Mouse (Mus musculus) cortical plate, adult 2 months (tissue): ENCODE data around the gene Olfr689. TPM values are rescaled to one million over a fixed set of nuclear protein-coding genes. Genes with fewer than 3 reads are reported as not detected.

Source experiments
- H3K27ac ChIP-seq: fragments of 200-500 bp; 2 replicates; pipeline ENCODE4 v1.5.1; 2012; ENCODE audit warnings: low read length, control low read depth, inconsistent platforms; ENCODE audit not compliant: insufficient read depth
- H3K4me1 ChIP-seq: fragments of 200-500 bp; 2 replicates; pipeline ENCODE4 v1.6.1; 2011; ENCODE audit warnings: low read length; ENCODE audit not compliant: control insufficient read depth, insufficient read depth
- H3K4me3 ChIP-seq: fragments of 200-500 bp; 2 replicates; pipeline ENCODE4 v1.5.1; 2011; ENCODE audit warnings: mild to moderate bottlenecking, low read length, control low read depth; ENCODE audit not compliant: insufficient read depth
- CTCF ChIP-seq: fragments of 200-500 bp; IDR thresholded peaks from 2 replicates; pipeline ENCODE4 v1.5.1; 2011; ENCODE audit warnings: mild to moderate bottlenecking, control low read depth, low read length; ENCODE audit not compliant: insufficient read depth; ENCODE audit errors: extremely low read depth
- POLR2A ChIP-seq: fragments of 200-500 bp; IDR thresholded peaks from 2 replicates; pipeline ENCODE4 v1.6.1; 2011; ENCODE audit warnings: mild to moderate bottlenecking, low read length, control low read depth; ENCODE audit not compliant: insufficient read depth; ENCODE audit errors: extremely low read depth
- polyA plus RNA-seq: library from polyadenylated mRNA; depleted of rRNA; stranded (reverse); fragments of >200 nt; gene quantifications from 2 replicates; pipeline ENCODE4 v1.2.3, GENCODE M21; 2012; rRNA removed

The Olfr689 gene
- polyA plus RNA-seq, 1 experiment, result not detected

DNA sequence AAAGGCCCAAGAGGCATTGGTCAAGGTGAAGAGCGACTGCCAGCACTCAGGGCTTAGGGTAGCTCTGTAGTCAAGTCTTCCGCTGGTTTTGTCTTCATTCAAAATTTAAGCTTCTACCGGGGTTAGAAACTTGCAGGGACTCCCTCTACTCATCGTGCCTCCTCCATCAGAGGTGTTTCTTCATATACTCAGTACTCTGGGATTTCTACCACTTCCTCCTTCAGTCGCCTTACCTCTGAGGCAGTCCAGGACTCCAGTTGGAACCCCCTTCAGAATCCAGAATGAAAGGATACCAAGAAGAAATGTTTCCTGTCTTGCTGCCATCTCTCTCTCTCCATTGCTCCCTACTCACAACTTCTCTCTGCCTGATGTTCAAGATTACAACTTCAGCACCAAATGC lies 56.3 kb downstream of the Olfr689 start:
- TF ChIP-seq POLR2A (no peak), CTCF (no peak)
- Histone ChIP-seq H3K4me1 (no peaks in the 10 kb centered on the region), H3K4me3 (no peak overlapping the region), H3K27ac (no peak overlapping the region)

DNA sequence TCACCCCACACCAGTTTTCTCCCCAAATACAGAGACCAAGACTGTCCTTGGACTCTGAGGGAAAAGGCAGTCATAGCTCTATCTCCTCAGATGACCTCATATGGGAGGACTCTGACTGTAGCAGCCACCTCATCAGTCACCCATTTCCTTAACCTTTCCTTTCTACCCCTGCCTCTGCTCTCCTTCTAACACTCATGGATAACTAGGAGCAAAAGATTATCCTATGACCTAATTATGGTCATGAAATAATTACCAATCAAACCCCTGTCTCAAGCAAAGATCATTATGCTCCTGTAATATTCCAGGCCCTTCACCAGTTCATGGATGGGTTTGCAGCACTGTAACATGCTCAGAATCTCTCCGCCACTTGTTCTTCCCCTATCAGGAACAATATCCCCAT lies 57.0 kb downstream of the Olfr689 start, which contains the start of gene Olfr692:
Olfr692 (plus strand) TSS at position 301 of the 400 bp plus-strand sequence.
- H3K27ac ChIP-seq, result no peak within 1 kb of the TSS
- TF ChIP-seq POLR2A, result no peak
- no peak for TF ChIP-seq CTCF
- H3K4me3 ChIP-seq, result no peak within 1 kb of the TSS
- H3K4me1 ChIP-seq, result no peaks in the 10 kb centered on the region

DNA sequence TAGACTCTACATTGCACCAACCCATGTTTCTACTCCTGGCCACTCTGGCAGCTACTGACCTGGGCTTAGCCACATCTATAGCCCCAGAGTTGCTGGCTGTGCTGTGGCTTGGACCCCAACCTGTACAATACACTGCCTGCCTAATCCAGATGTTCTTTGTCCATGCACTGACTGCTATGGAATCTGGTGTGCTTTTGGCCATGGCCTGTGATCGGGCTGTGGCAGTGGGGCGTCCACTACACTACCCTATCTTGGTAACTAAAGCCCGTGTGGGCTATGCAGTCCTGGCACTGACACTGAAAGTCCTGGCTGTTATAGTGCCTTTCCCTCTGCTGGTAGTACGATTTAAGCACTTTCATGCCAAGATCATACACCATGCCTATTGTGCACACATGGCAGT lies 57.6 kb downstream of the Olfr689 start:
- TF ChIP-seq POLR2A, result no peak
- no peak for TF ChIP-seq CTCF
- H3K27ac ChIP-seq, result no peak overlapping the region

More for the DNA sequence above, 57.6 kb downstream of the Olfr689 start:
- Histone ChIP-seq H3K4me1 (no peaks in the 10 kb centered on the region), H3K4me3 (no peak overlapping the region)

Other genes with a start within 250 kb of the Olfr689 start
- gene Olfr678, start 246.7 kb upstream of the Olfr689 start, polyA plus RNA-seq, result not detected in 2 replicates
- gene Olfr679, start 230.0 kb upstream of the Olfr689 start, polyA plus RNA-seq, result not detected in 2 replicates
- not detected in 2 replicates for gene Olfr680-ps1, start 218.3 kb upstream of the Olfr689 start, polyA plus RNA-seq
- gene Olfr681, start 194.3 kb upstream of the Olfr689 start, polyA plus RNA-seq, result not detected in 2 replicates
- not detected in 2 replicates for gene Olfr683, start 164.2 kb upstream of the Olfr689 start, polyA plus RNA-seq
- not detected in 2 replicates for gene Olfr684, start 147.5 kb upstream of the Olfr689 start, polyA plus RNA-seq
- gene Olfr685, start 125.2 kb upstream of the Olfr689 start, polyA plus RNA-seq, result not detected in 2 replicates
- 0.13 TPM in 1 of 2 replicates, not detected in the other for gene Olfr686, start 103.7 kb upstream of the Olfr689 start, polyA plus RNA-seq
- gene Olfr688, start 23.1 kb upstream of the Olfr689 start, polyA plus RNA-seq, result not detected in 2 replicates
- 0.77 and 0.78 TPM in 2 replicates for gene Olfr690, start 22.9 kb downstream of the Olfr689 start, polyA plus RNA-seq
- gene Olfr691, start 31.1 kb downstream of the Olfr689 start, polyA plus RNA-seq, result 0.72 and 0.88 TPM in 2 replicates
- not detected in 2 replicates for gene Olfr692, start 57.1 kb downstream of the Olfr689 start, polyA plus RNA-seq
- not detected in 2 replicates for gene Gm5901, start 63.9 kb downstream of the Olfr689 start, polyA plus RNA-seq
- gene Fam160a2, start 88.9 kb downstream of the Olfr689 start, polyA plus RNA-seq, result 48.8 and 50.2 TPM in 2 replicates
- 1.8 and 2.3 TPM in 2 replicates for gene Cnga4, start 93.4 kb downstream of the Olfr689 start, polyA plus RNA-seq
- gene Cckbr, start 114.6 kb downstream of the Olfr689 start, polyA plus RNA-seq, result 99.5 and 100 TPM in 2 replicates
- 30.9 and 32.1 TPM in 2 replicates for gene Cavin3, start 171.1 kb downstream of the Olfr689 start, polyA plus RNA-seq
- gene Smpd1, start 243.2 kb downstream of the Olfr689 start, polyA plus RNA-seq, result 93.2 and 93.3 TPM in 2 replicates